Mouse (Mus musculus): Measurements from ENCODE around the gene Slc51a.

- TF ChIP-seq CTCF (IDR thresholded peaks at IDR 0.05) = no peak
- no peak for TF ChIP-seq EP300 (IDR thresholded peaks at IDR 0.05)
Observed at GRCm38 (mm10) chr16:32436657-32437056, 51.0 kb downstream of the Slc51a start.
